Mouse (Mus musculus): Measurements from ENCODE around the gene Tacr1. TPM values are rescaled to one million over a fixed set of nuclear protein-coding genes. Genes with fewer than 3 reads are reported as not detected.

The Tacr1 gene
- 0.06 TPM in 2 replicates for polyA plus RNA-seq (2015; fragmentation: Nextera tagmentation; extraction: Ambion mirVana)

GRCm38 (mm10) chr6:82401595-82402451 is at the start of gene Tacr1:
Gene Tacr1, plus strand, starts transcription at chr6:82402334.

